Mouse (Mus musculus): ENCODE results near the gene Mcm3ap. TPM values are rescaled to one million over a fixed set of nuclear protein-coding genes. Genes with fewer than 3 reads are reported as not detected.
A peak's percentile ranks its signal among the peaks of the same experiment; 100 is the strongest.

Mcm3ap gene
- polyA plus RNA-seq, 1 experiment from 2014 or later: 43.3 TPM

- Histone ChIP-seq H3K4me2 (no peak overlapping the region), H3K27me3 (replicated peaks) (no peaks in the 10 kb centered on the region), H3K4me3 (no peak overlapping the region), H3K9ac (no peak overlapping the region), H3K36me3 (peaks cover 99% of the 10 kb centered on the region), H3K27ac (no peak overlapping the region), H3K4me1 (no peaks in the 10 kb centered on the region), H3K9me3 (replicated peaks) (no peaks in the 10 kb centered on the region)
- ATAC-seq: no peak
- 87% methylated on average over 8 of the region's 8 CpGs for WGBS (ENCODE audit: insufficient replicate concordance)
Measured at GRCm38 (mm10) chr10:76548218-76548617, 79.5 kb downstream of the Mcm3ap start.

GRCm38 (mm10) chr10:76550458-76550857, 81.7 kb downstream of the Mcm3ap start:
- ATAC-seq: no peak
- Histone ChIP-seq H3K4me2 (no peak overlapping the region), H3K27ac (no peak overlapping the region), H3K4me3 (no peak overlapping the region), H3K4me1 (no peaks in the 10 kb centered on the region), H3K27me3 (replicated peaks) (no peaks in the 10 kb centered on the region), H3K9me3 (replicated peaks) (no peaks in the 10 kb centered on the region), H3K9ac (no peak overlapping the region), H3K36me3 (peaks cover 93% of the 10 kb centered on the region)
- 84% methylated on average over 5 of the region's 5 CpGs for WGBS (ENCODE audit: insufficient replicate concordance)

- H3K36me3 ChIP-seq: peaks cover 82% of the 10 kb centered on the region
Measured at GRCm38 (mm10) chr10:76551556-76551955, 82.8 kb downstream of the Mcm3ap start.

GRCm38 (mm10) chr10:76554061-76554460, 85.3 kb downstream of the Mcm3ap start:
- Histone ChIP-seq H3K9me3 (replicated peaks) (no peaks in the 10 kb centered on the region), H3K27me3 (replicated peaks) (no peaks in the 10 kb centered on the region), H3K4me3 (no peak overlapping the region), H3K27ac (no peak overlapping the region), H3K4me2 (no peak overlapping the region), H3K4me1 (no peaks in the 10 kb centered on the region), H3K9ac (no peak overlapping the region), H3K36me3 (peaks cover 58% of the 10 kb centered on the region)
- ATAC-seq: no peak
- WGBS (ENCODE audit: insufficient replicate concordance): 76% methylated on average over 5 of the region's 5 CpGs

More at GRCm38 (mm10) chr10:76551556-76551955, 82.8 kb downstream of the Mcm3ap start:
- 75% methylated on average over 3 of the region's 3 CpGs for WGBS (ENCODE audit: insufficient replicate concordance)
- H3K4me3 ChIP-seq: no peak overlapping the region
- H3K27me3 ChIP-seq (replicated peaks): no peaks in the 10 kb centered on the region
- ATAC-seq: 0 out of 2 replicates have a peak, but pooled peaks have one; percentile 5
- H3K9me3 ChIP-seq (replicated peaks): no peaks in the 10 kb centered on the region
- no peak overlapping the region for H3K27ac ChIP-seq
- no peak overlapping the region for H3K9ac ChIP-seq
- H3K4me1 ChIP-seq: no peaks in the 10 kb centered on the region
- no peak overlapping the region for H3K4me2 ChIP-seq

GRCm38 (mm10) chr10:76561972-76562371, 93.2 kb downstream of the Mcm3ap start, which contains the start of gene Spatc1l:
TSS of gene Spatc1l (plus strand) at chr10:76562272.
- Histone ChIP-seq H3K4me1 (no peaks in the 10 kb centered on the region), H3K27ac (no peak within 1 kb of the TSS), H3K4me2 (no peak within 1 kb of the TSS), H3K36me3 (no peaks in the 10 kb centered on the region), H3K9ac (no peak within 1 kb of the TSS), H3K4me3 (no peak within 1 kb of the TSS), H3K9me3 (replicated peaks) (no peaks in the 10 kb centered on the region), H3K27me3 (replicated peaks) (0 out of 2 replicates have a peak, but pooled peaks cover 4% of the 10 kb centered on the region)
- ATAC-seq: no peak
- WGBS (ENCODE audit: insufficient replicate concordance): 77% methylated on average over 10 of the region's 10 CpGs

Other genes with a start within 250 kb of the Mcm3ap start
- 10.1 and 10.5 TPM in 2 replicates for gene Prmt2, start 231.1 kb upstream of the Mcm3ap start, polyA plus RNA-seq (2016; fragmentation: Nextera tagmentation; extraction: Ambion mirVana)
- gene S100b, start 215.1 kb upstream of the Mcm3ap start, polyA plus RNA-seq (2016; fragmentation: Nextera tagmentation; extraction: Ambion mirVana): not detected in 2 replicates
- 2.4 and 2.7 TPM in 2 replicates for gene Dip2a, start 123.6 kb upstream of the Mcm3ap start, polyA plus RNA-seq (2016; fragmentation: Nextera tagmentation; extraction: Ambion mirVana)
- not detected in 2 replicates for gene AC141477.1, start 28.5 kb upstream of the Mcm3ap start, polyA plus RNA-seq (2016; fragmentation: Nextera tagmentation; extraction: Ambion mirVana)
- gene Pcnt, start 26.1 kb upstream of the Mcm3ap start, polyA plus RNA-seq (2016; fragmentation: Nextera tagmentation; extraction: Ambion mirVana): 12.6 and 13.8 TPM in 2 replicates
- not detected in 2 replicates for gene 2610028H24Rik, start 19.8 kb upstream of the Mcm3ap start, polyA plus RNA-seq (2016; fragmentation: Nextera tagmentation; extraction: Ambion mirVana)
- gene Ybey, start 187 bp downstream of the Mcm3ap start, polyA plus RNA-seq (2016; fragmentation: Nextera tagmentation; extraction: Ambion mirVana): 5.3 and 5.7 TPM in 2 replicates
- 51.9 and 53.5 TPM in 2 replicates for gene Lss, start 62.7 kb downstream of the Mcm3ap start, polyA plus RNA-seq (2016; fragmentation: Nextera tagmentation; extraction: Ambion mirVana)
- not detected in 2 replicates for gene Spatc1l, start 93.3 kb downstream of the Mcm3ap start, polyA plus RNA-seq (2016; fragmentation: Nextera tagmentation; extraction: Ambion mirVana)
- gene Ftcd, start 106.7 kb downstream of the Mcm3ap start, polyA plus RNA-seq (2016; fragmentation: Nextera tagmentation; extraction: Ambion mirVana): 18.3 and 18.6 TPM in 2 replicates
- 14.4 and 16.6 TPM in 2 replicates for gene Col6a2, start 154.7 kb downstream of the Mcm3ap start, polyA plus RNA-seq (2016; fragmentation: Nextera tagmentation; extraction: Ambion mirVana)